Mouse (Mus musculus): Measurements from ENCODE around the gene Fkbp1a. TPM values are rescaled to one million over a fixed set of nuclear protein-coding genes. Genes with fewer than 3 reads are reported as not detected.

The Fkbp1a gene
- total RNA-seq, 2 experiments from 2014 or later = 877 to 984 TPM

- DNase-seq (ENCODE audit: extremely low spot score in 1 of 2, low spot score in 1 of 2) = no peak
These were observed 2.4 kb downstream of the Fkbp1a start for GRCm38 (mm10) chr2:151544673-151545072.

DNA sequence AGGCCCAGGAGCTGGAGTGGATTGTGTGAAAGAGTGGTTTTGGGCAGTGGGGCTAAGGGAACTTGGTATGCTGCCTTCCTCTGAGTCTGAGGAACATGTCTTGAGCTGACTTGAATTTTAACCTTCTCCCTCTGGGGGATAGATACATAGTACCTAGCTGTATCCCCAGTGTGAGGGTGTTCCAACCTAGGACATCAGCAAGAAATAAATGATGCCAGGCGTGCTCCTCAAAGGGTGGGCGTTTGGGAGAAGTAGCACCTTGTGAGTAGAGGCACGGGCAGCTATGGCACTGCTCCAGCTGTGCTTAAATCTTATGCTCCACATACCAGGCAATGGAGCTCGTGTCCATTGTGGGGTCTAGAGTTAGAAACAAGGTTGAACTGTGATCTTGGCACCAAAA lies 4.3 kb downstream of the Fkbp1a start:
- no peak for DNase-seq (ENCODE audit: extremely low spot score in 1 of 2, low spot score in 1 of 2)

GRCm38 (mm10) chr2:151549615-151550121 lies 7.4 kb downstream of the Fkbp1a start:
- no peak for DNase-seq (ENCODE audit: extremely low spot score in 1 of 2, low spot score in 1 of 2)

- DNase-seq (ENCODE audit: extremely low spot score in 1 of 2, low spot score in 1 of 2) = no peak
These were observed 20.9 kb downstream of the Fkbp1a start for GRCm38 (mm10) chr2:151562930-151563921.

- DNase-seq (ENCODE audit: extremely low spot score in 1 of 2, low spot score in 1 of 2) = no peak
These were observed 21.7 kb downstream of the Fkbp1a start for GRCm38 (mm10) chr2:151564006-151564405.

- no peak for DNase-seq (ENCODE audit: extremely low spot score in 1 of 2, low spot score in 1 of 2)
These were observed 22.7 kb downstream of the Fkbp1a start for GRCm38 (mm10) chr2:151564986-151565385.

GRCm38 (mm10) chr2:151566856-151567255 lies 24.6 kb downstream of the Fkbp1a start:
- no peak for DNase-seq (ENCODE audit: extremely low spot score in 1 of 2, low spot score in 1 of 2)

DNA sequence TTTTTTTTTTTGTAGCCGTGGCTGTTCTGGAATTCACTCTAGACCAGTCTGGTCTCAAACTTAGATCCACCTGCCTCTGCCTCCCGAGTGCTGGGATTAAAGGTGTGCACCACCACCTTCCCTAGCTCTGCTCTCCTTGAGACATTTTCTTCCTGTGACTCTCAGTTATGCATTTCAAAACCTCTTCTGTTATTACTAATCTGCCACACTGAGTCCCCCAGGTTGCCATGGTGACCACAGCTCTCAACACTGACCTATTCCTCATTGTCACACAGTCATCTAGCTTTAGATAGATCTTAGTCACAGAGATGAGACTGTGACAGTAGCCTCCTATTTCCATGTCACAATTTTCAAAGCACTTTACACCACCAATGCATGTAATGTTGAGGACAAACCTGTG lies 27.2 kb downstream of the Fkbp1a start:
- no peak for DNase-seq (ENCODE audit: extremely low spot score in 1 of 2, low spot score in 1 of 2)

DNA sequence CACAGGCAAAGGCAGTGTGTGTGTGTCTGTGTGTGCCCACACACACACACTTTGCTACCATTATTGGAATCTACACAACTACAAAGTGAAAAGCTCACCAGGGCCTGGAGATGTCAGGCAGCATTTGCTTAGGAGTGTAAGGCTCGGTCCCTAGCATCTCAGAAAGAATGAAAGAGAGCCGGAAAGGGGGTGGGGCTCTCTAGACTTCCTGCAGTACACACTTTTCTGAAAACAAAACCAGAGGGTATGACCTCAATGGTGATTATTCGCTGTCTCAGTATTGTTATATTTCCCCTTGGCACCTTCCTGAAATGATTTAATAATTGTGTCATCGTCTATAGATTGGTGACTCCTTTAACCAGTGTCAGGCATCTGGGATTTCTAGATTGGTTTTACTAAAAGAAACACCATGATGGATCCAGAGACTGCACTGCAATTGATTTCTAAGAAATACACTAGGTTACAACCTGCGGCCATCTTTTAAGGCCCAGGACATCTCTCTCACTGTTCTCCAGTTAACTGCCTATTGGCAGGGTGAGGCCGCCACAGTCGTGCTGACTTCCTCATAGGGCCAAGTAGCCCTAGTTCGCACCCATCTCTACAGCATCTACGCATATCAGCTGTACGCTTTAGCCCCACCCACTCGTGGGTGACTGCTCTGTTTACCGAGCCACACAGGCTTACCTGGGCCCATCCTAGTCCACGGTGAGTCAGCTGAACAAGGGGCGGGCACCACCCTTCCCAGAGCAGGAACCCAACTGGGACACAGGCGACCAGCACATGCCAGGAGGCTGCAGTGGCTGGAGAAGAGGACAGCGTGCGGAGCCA lies 29.8 kb downstream of the Fkbp1a start, which contains the start of gene Sdcbp2:
Gene Sdcbp2, plus strand, starts transcription at position 750 of the 828 bp plus-strand sequence.
- no peak for DNase-seq (ENCODE audit: extremely low spot score in 1 of 2, low spot score in 1 of 2)

DNA sequence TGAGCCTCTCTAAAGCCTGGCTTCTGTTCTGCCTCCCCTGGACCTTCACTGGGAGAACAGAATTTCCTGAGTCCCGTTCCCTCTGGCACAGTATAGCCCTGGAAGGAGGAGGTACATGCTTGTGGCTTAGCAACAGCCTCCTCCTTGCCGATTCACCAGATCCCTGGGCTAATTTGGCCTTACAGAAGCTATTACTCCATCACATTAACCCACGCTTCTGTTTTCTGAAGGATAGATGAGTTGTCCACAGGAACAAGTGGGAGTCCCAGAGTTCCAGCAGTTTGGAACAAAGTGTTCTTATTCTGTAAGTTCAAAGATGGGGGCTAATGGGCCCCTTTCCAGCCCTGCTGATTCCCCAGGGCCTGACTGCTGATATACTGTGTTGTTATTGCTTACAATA lies 31.4 kb downstream of the Fkbp1a start:
- no peak for DNase-seq (ENCODE audit: extremely low spot score in 1 of 2, low spot score in 1 of 2)

DNA sequence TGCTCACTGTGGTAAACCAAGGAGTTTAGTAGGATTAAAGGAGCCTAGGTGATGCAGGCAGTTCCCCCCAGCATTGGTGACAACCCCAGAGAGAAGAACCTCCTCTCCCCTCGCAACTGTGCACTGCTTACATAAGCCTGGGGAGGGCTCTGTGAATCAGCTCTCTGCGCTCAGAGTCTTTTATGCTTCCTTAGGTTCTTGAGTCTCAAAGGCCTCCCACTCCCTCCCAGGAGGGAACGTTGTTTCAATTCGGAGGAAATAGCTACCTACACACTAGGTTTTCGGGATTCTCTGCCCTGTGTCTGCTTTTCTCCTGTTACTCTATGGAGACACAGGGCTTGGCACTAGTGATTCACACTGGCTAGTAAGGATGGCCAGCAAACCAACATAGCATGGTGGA lies 32.3 kb downstream of the Fkbp1a start:
- no peak for DNase-seq (ENCODE audit: extremely low spot score in 1 of 2, low spot score in 1 of 2)

DNA sequence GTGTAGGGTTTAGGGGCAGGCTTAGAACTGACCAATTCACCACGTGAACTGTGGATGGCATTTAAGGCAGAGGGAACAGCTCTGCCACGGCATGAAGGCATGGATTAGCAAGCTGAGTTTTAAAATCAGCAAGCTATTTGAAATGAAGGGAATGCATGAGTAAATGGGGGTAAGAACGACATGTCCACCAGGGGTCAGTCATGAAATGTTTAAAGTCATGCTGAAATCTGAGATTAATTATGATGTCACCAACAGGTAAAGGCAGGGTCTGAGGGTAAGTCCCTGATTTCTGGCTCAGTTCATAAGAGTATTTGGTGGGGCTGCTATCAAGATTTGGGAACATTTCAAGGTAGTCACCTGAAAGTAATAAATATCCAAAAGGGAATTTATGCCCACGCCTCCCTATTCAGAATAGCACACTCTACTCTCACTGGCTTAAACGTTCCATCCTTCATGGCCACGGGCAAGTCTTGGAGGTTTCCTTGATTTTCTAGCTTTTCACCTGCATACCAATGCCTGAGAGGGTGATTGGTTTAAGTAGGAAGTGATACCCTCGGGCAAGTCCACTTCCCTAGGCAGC lies 32.9 kb downstream of the Fkbp1a start:
- DNase-seq (ENCODE audit: extremely low spot score in 1 of 2, low spot score in 1 of 2) = no peak

DNA sequence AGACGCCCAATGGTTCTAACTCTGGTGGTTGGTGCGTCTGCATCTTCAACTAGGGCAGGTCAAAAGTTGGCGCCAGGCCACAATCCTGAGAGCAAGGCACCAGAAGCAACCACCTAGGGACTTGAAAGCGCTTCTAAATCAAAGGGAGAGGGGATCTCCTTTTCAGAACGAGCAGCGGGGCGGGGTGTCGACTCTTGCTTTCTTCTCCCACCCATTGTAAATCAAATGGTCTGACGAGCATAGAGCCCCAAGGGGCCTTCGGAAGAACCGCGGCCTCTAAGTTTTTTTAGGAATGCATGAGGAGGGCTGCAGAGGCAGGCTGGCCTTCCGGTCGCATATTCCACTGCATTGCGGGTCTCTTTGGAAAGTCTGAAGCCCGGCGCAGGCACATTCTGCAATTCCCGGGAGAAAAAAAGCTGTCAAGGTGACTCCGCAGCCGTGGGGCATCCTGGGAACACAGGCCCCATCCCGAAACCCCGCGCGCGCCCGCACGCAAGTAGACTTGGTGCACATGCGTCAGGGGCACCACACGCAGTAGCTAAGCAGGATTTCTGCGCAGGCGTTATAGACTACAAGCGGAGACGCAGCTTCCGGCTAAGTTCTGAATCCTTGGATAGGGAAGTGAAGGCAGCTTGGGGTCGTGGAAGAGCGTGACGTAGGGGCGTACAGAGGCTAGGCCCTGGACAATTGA lies 33.6 kb downstream of the Fkbp1a start:
- peak; percentile 80 to 83 for DNase-seq (ENCODE audit: extremely low spot score in 1 of 2, low spot score in 1 of 2)

DNA sequence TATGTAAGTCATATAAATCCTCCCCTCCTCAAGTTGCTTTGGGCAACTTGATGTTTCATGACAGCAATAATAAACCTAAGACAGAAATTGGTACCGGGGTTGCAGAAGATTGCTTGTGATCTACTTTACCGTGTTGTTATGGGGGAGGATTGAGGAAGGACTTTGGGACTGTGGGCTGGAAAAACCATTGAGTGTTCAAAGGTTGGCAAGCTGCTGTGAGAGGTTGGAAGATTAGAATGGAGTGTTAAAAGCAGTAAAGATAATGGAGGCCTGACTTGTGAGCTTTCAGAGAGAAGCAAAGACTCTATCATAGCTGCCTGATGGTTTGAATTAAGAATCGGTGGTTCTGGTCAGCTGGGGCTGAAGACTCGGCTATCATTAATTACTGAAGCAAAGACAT lies 36.9 kb downstream of the Fkbp1a start:
- DNase-seq (ENCODE audit: extremely low spot score in 1 of 2, low spot score in 1 of 2) = no peak

- DNase-seq (ENCODE audit: extremely low spot score in 1 of 2, low spot score in 1 of 2) = no peak
These were observed 38.7 kb downstream of the Fkbp1a start for GRCm38 (mm10) chr2:151580945-151581344.

- no peak for DNase-seq (ENCODE audit: extremely low spot score in 1 of 2, low spot score in 1 of 2)
These were observed 43.7 kb downstream of the Fkbp1a start for GRCm38 (mm10) chr2:151585934-151586333.

- DNase-seq (ENCODE audit: extremely low spot score in 1 of 2, low spot score in 1 of 2) = no peak
These were observed 44.5 kb downstream of the Fkbp1a start for GRCm38 (mm10) chr2:151586807-151587206.

DNA sequence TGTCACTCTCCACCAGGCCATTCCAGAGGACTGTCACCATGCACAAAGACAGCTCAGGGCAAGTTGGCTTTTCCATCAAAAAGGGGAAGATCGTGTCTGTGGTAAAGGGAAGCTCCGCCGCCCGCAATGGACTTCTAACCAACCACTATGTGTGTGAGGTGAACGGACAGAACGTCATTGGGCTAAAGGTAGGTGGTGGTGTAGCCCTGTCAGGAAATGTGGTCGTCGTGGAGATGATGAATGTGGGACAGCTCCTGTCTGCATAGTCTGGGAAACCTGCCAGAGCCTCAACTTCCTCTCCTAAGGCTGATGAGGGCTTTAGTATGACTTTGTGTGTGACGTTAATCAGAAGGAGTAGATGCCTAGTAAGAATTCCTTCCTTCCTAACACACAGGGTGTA lies 45.0 kb downstream of the Fkbp1a start:
- DNase-seq (ENCODE audit: extremely low spot score in 1 of 2, low spot score in 1 of 2) = no peak

- no peak for DNase-seq (ENCODE audit: extremely low spot score in 1 of 2, low spot score in 1 of 2)
These were observed 55.8 kb downstream of the Fkbp1a start for GRCm38 (mm10) chr2:151598068-151598467.

DNA sequence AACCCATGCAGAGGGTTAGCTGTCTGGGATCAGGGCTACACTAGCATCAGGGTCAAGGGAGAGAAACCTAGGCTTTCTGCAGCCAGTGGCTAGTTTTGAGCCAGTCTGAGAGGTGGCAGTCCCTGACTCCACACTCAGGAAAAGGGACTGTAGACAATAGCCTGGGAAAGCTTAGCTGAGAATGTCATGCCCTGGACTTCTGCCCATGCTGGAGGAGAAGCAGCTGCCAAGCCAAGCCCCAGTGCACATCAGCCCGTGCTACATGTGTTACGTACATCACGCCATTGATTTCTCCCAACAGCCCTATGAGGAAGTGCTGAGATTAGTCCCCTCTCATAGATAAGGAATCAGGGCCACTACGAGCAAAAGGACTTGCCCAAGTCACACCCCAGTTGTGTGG lies 59.8 kb downstream of the Fkbp1a start:
- DNase-seq (ENCODE audit: extremely low spot score in 1 of 2, low spot score in 1 of 2) = no peak
